Mouse (Mus musculus) T-helper 1 cell (primary cell): ENCODE results near the gene Prl.
"Not testable (repeated sequence)": the region's sequence is repeated elsewhere in the genome, so short reads cannot be mapped to it uniquely, and the experiment has no call there.

Source experiments
- in situ Hi-C: fragments of 300-600 bp; cut with MboI, MseI; formaldehyde crosslinking; loops from one replicate; pipeline ENCODE4 v1.15.1; 2025; ENCODE audit warnings: high pct_unique_total_duplicates

Prl gene

GRCm38 (mm10) chr13:27057270-27057669 is at the start of gene Prl:
Gene Prl, plus strand, starts transcription at chr13:27057570.
- in situ Hi-C loops, result no loop called here

- in situ Hi-C loops, result no loop called here
Measured at GRCm38 (mm10) chr13:27026614-27027013, 30.8 kb upstream of the Prl start.

- in situ Hi-C loops, result no loop called here
Measured at GRCm38 (mm10) chr13:27027376-27027775, 30.0 kb upstream of the Prl start.

- in situ Hi-C loops, result no loop called here
Measured at GRCm38 (mm10) chr13:27028501-27029240, 28.7 kb upstream of the Prl start.

- in situ Hi-C loops, result no loop called here
Measured at GRCm38 (mm10) chr13:27031101-27031852, 26.1 kb upstream of the Prl start.

GRCm38 (mm10) chr13:27031853-27032240 is 25.5 kb upstream of the Prl start:
- in situ Hi-C loops, result no loop called here

GRCm38 (mm10) chr13:27032998-27033397 is 24.4 kb upstream of the Prl start:
- in situ Hi-C loops, result no loop called here

GRCm38 (mm10) chr13:27042185-27042584 is 15.2 kb upstream of the Prl start:
- in situ Hi-C loops, result no loop called here

GRCm38 (mm10) chr13:27043326-27043725 is 14.0 kb upstream of the Prl start:
- in situ Hi-C loops, result no loop called here

- in situ Hi-C loops, result no loop called here
Measured at GRCm38 (mm10) chr13:27059177-27059576, 1.8 kb downstream of the Prl start.

- in situ Hi-C loops, result not testable (repeated sequence)
Measured at GRCm38 (mm10) chr13:27093890-27094289, 36.5 kb downstream of the Prl start, which contains the start of gene Prl3d1. Gene Prl3d1, plus strand, starts transcription at chr13:27094190.
